Mouse (Mus musculus) retina, postnatal 1 day (tissue): ENCODE measurements around the gene Polr1b.

Source experiments
- DNase-seq: peaks from one replicate; pipeline ENCODE4 v3.0.0-alpha.2; 2012

The Polr1b gene

DNA sequence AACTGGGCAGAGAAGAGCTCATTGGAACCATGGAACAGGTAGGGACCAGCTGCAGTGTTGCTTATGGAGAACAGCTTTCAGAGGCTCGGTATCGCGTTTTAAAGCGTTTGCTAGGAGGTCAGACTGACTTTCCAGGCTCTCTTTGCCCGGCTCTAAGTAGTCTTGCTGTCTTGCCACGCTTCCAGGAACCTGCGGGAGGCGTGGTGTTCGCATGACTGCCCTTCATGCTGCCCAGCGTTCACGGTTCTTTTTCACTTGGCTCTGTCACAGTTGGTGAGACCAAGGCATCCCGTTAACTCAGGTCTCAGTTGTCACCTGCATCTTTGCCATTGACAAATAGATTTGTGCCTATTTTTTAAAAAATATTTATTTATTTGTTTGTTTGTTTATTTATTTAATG is 17.3 kb downstream of the Polr1b start:
- DNase-seq, result no peak

GRCm38 (mm10) chr2:129121986-129122385 is 21.2 kb downstream of the Polr1b start:
- DNase-seq, result no peak

DNA sequence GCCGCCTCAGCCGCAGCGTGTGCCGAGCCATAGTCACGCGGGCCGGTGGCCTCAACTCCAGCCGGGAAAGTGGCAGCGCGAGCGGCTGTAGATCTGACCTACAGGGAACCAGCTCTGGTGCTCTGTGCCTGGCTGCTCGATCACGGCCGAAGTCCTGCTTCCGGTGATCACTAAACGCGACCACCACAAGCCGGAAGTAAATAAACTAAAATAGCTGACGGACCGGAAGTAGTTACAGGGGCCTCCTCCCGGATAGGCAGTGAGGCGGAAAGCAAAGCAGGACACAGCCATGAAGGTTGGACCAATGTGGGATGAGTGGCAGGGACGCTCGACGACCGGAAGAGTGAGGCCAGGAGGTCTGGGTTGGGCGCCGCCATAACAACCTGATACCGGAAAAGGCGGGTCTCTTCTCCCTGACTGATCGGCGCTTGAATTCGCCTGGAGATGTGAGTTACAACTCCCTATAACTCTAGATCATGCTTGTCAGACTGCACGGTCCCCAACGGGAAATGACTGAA is 28.7 kb downstream of the Polr1b start, which contains the start of gene Chchd5:
Gene Chchd5 (plus strand): TSS at position 289 of the 518 bp plus-strand sequence.
- peak; percentile 99 for DNase-seq

DNA sequence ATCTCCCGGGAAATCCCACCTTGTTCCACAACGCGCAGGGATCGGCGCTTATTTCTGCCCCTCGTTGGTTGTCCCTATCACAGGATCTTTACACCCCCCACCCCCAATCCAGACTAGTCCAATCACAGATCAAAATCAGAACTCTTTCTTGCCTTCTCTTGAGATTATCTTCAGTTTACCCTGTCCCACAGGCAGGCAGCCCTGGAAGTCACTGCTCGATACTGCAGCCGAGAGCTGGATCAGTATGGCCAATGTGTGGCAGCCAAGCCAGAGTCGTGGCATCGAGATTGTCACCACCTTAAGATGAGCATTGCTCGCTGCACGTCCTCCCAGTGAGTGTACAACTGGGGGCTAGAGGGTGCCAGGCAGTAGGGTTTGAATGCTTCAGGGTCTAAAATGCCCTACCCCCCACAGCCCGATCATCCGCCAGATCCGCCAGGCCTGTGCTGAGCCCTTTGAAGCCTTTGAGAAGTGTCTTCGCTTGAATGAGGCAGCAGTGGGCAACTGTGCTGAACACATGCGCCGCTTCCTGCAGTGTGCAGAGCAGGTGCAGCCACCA is 29.3 kb downstream of the Polr1b start:
- DNase-seq, result no peak

- no peak for DNase-seq
Measured at GRCm38 (mm10) chr2:129130776-129131175, 30.0 kb downstream of the Polr1b start.

DNA sequence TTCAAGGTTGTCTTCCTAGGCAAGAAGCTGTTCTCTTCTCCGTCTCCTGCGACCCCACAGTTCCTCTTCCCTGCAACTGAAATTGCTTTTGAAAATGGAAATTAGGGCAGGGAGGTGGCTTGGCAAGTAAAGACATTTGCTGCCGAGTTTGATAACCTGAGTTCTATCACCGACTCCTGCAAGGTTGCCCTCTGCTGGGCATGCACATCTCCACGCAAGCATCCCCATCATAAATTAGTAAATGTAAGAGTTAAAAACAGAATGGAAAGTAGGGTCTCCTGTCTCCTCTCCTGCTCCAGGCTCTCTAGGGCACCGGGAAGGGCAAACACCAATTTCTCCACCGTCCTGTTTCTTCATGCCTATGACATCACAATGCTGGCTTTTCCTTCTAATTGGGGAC is 31.4 kb downstream of the Polr1b start:
- DNase-seq, result no peak

GRCm38 (mm10) chr2:129133006-129133805 is 32.4 kb downstream of the Polr1b start:
- DNase-seq, result no peak

GRCm38 (mm10) chr2:129139906-129140305 is 39.1 kb downstream of the Polr1b start:
- peak; percentile 64 for DNase-seq

DNA sequence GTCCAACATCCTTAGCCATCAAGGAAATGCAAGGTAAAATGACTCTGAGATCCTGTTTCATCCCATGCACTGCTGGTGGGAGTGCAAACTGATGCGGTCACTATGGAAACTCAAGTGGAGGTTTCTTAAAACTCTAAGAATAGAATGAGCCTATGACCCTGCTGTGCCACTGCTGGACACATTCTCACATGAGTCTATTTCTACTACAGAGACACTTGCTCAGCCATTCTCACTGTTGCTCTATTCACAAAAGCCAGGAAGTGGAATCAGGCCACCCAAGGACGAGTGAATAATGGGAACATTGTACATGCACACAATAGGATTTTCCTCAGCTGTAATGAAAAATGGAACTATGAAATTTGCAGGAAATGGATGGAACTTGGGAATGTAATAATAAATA is 48.0 kb downstream of the Polr1b start:
- DNase-seq, result peak; percentile 73

- DNase-seq, result no peak
Measured at GRCm38 (mm10) chr2:129150386-129150785, 49.6 kb downstream of the Polr1b start.

- DNase-seq, result no peak
Measured at GRCm38 (mm10) chr2:129151111-129151510, 50.3 kb downstream of the Polr1b start.

GRCm38 (mm10) chr2:129152751-129153150 is 52.0 kb downstream of the Polr1b start:
- no peak for DNase-seq

- DNase-seq, result no peak
Measured at GRCm38 (mm10) chr2:129164815-129165214, 64.0 kb downstream of the Polr1b start.

DNA sequence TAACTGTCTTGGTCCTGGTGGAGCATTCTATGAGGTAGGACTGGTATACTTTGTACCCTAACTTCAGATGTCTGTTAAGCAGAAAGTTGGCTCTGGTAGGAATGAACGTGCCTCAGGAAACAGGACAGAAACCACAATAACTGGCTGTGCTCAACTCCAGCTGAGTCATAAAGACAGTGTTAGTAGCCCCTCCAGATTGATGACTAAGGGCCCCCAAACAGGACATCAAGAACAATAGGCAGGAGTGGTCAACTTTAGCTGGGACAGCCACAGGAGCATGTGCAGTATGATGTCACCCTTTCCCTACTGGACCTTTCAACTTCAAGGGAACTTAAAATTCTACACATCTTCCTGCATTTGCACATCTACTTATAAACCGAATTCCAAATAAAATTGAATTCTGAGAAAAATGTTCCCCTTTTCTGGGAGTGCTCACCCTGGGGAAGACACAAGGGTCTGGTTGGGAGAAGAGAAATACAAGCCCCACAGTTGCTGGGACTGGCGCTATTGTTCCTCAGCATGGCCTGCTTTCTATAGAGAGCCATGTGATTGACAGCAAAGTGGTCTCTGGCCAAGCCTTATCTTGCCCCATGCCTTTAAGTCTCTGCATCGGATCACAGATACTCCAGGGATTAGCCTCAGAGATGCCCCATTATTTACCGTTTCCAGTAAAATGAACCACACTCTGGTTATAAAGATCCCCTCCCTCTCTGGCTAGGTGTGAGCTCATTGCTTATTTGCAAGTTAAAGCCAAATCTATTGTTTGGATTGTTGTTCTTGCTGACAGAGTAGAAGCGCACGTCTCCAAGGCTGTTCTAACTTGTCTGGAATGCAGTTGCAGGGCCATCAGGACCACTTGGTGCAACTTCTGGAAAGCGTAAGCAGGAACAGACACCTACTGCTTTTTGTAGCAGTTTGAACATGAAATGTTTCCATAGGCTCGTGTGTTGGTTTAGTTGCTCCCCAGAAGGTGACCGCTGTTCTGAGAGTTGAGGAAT is 66.0 kb downstream of the Polr1b start:
- no peak for DNase-seq

- no peak for DNase-seq
Measured at GRCm38 (mm10) chr2:129173386-129173785, 72.6 kb downstream of the Polr1b start.

DNA sequence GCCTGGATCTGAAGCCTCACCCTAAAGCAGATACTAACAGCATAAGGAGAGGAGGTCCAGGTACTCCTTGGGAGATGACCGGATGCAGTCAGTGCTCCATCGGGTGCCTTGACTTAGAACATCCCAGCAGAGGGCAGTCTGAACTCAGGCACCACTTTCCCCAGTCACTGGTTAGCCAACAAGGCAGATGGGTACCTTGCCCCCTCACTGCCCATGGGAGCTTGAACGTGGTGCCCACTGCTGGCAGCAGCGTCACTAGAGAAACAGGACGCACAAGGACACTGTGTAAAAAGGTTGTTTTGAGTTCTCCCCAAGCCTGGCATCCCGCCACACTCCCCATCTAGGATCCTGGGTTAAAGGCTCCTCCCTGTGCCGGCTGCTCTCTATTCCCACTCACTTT is 73.7 kb downstream of the Polr1b start:
- DNase-seq, result peak; percentile 78

- DNase-seq, result no peak
Measured at GRCm38 (mm10) chr2:129175636-129176035, 74.8 kb downstream of the Polr1b start.
